Mouse (Mus musculus): ENCODE results near the gene Tmprss6.

Gene Tmprss6

DNA sequence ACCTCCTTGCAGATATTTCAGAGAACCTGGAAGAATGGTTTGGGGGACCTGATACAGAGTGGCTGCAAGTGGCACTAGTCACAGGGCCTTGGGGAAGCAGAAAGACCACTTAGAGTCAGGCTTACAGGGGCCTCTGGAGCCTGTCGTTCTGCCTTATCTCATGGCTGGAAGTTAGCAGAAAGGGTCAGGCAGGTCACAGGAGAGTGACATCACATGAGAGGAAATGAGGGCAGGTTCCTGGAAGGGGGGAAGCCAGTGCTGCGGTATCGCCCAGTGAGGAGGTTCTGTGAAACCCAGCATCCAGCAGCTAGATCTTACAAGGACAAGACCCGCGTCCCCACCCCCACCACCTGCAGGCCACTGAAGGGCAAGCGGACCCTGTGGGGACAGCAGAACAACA, 19.3 kb downstream of the Tmprss6 start:
- peak; percentile 41 for DNase-seq (ENCODE audit: extremely low read depth, insufficient read length, low spot score)

DNA sequence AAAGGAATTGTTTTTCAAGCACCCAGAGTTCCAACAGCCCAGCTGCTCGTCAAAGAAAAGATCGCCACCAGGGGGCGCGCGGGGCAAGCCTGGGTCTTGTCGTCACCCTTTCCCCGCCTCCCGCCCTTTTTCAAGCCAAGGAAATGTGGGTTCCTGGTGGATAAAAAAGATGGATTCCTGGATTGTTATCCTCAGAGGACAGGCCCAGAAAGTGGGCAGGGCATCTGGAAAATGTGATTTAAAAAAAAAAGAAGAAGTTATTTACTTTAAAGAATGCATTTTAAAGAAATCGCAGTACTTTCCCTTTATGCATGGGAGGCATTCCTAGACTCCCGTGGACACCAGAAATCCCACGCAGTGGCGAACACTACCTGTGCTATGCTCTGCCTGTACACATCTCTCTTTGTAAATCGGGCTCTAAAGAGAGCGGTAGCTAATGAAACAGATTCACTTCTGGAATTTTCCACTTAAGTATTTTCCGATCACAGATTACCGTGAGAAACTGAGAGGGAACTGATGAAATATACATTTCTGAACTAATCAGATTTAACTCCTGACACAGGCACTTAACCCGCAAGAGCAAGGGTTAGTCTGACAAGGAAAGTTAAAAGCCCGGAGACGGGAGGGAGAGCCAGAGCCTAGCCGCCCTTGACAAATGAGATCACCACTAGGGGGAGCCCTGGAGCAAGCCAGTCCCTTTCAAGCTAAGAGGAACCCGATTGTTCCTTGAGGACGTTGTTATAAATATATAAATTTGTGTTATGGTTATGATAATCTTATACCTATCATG, 20.5 kb downstream of the Tmprss6 start:
- peak; percentile 83 for DNase-seq (ENCODE audit: extremely low read depth, insufficient read length, low spot score)

DNA sequence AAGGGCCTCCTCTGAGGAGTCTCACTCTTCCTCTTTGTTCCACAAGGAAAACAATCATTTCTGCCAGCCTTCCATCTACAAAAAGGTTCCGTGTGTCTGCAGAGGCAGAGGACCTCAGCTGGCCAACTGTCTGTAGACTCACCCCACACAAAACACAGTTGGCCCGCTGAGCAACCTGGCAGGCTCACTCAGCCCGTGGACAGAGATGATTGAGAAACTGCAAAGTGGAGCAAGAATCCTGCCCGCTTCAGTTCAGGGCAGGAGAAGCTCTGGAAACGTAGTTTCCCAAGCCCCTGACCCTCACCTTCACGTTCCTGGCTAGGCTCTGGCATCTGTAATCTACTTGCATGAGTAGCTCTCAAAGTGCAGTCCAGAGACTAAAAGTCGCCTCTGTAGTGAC, 21.3 kb downstream of the Tmprss6 start:
- DNase-seq (ENCODE audit: extremely low read depth, insufficient read length, low spot score), result no peak

DNA sequence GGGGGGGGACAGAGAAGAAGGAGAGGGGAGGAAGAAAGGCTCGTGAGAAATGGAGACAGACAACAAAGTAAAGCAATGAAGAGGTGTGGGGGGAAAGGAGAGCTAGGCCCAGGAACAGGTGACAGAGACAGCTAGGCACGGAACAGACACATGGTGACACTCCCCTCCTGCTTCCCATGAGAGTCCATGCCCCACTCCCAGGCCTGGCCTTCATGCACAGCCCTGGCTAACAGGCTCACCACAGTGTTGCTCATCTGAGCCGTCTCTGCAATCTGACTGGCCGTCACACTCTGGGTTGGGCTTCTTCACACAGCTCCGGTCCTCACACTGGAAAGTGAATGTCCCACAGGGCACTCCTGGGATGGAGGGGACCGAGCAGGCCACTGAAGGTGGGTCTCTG, 24.6 kb downstream of the Tmprss6 start:
- no peak for DNase-seq (ENCODE audit: extremely low read depth, insufficient read length, low spot score)

DNA sequence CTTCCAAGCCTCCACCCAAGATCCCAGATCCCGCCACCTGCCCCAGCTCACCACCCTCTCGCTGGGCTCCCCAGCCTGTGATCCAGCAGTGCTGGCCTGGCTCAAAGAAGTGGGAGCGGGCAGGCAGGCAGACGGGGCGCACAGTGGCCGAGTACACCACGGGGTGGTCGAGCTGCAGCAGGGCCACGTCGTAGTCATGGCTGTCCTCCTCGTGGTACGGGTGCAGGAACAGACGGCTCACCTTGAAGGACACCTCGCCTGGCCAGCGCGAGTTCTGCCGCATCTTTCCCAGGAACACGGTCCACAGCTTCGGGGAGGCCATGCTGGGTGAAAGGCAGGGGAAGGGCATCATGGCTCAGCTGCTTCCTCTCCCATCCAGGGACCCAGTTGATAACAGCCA, 26.2 kb downstream of the Tmprss6 start:
- no peak for DNase-seq (ENCODE audit: extremely low read depth, insufficient read length, low spot score)

DNA sequence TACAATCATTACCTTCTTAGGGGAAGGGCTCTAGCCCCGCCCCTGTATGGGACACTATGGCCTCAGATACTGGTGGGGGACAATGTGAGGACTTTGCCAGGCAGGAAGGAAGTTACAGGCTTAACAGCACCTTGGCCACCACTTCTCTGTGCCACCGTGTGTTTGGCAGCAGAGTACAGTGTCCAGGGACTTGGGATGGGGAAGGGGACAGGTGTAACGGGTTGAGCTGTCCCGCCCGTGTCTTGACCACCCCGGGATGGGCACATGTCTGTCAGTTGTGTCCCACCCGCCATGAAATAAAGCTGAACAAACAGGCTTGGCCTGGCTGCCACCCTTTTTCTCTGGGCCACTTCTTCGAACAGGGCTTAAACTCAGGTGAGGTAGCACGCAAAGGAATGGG, 29.5 kb downstream of the Tmprss6 start:
- no peak for DNase-seq (ENCODE audit: extremely low read depth, insufficient read length, low spot score)

DNA sequence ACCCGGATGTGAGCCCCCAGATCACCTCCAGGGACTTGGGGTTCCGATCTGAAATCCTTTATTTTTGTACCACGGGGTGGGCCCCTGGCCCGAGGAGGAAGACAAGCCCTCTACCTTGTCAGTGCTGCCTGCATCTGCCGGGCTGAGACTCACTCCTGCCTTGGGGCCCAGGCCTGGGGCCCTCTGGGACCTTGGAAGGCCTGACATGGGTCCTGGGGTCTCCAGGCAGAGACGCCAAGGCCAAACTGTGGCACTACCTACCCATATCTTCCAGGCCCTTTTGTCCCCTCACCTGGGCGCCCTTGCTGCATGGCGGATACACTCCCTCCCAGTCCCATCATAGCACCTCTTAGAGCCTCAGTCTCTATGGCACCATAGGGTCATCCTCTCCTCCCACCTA, 29.9 kb downstream of the Tmprss6 start:
- no peak for DNase-seq (ENCODE audit: extremely low read depth, insufficient read length, low spot score)

DNA sequence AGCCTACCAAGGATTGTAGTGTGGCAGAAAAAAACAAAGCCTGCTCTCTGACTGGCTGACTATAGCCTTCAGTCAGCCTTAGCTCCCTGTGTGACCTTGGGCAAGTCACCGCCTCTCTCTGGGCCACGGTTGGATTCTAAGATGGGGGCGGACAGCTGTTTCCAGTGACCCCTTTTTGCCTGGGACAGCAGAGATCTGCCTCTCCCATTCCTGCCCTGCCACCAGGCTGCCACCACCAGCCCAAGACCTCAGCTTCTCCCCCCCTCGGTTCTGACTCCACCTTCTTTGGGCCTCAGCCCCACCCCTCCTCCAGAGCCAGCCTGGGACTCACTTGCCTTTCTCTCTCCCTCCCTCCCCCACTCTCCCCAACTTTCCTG, 30.4 kb downstream of the Tmprss6 start:
- no peak for DNase-seq (ENCODE audit: extremely low read depth, insufficient read length, low spot score)

DNA sequence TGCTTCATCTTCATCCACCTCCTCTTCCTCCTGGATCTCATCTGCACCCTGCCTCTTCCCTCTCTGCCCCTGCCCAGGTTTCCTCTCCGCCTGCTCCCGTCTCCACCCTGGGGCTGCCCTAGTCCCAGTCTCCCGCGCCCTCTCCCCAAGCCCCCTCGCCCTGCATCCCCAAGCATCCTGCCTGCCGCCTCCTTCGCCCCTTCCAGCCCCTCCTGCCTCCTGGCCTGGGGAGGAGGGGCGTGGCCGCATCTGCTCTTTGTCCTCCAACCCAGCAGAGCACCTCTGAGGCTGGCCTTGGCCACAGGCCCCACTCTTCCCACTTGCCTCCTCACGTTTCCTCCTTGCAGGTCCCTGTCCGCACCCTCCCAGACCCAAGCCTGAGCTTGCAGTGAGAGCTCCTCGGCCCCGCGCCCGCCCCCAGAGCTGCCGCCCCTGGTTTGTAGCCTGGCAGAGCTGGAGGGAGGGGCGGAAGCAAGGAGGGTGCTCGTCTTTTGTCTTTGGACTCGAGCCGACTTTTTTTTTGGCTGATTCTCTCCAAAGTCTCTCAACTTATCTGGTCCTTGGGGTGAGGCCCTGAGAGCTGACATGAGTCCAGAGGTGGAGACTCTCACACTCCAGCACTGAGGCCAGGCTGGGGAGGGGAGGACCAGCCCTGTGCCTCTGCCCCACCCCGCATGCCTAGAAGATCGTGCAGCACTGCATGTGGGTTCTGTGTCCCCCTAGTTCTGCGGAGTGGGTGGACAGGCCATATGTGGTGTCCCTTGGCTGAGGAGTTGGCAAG, 31.0 kb downstream of the Tmprss6 start:
- DNase-seq (ENCODE audit: extremely low read depth, insufficient read length, low spot score), result no peak

DNA sequence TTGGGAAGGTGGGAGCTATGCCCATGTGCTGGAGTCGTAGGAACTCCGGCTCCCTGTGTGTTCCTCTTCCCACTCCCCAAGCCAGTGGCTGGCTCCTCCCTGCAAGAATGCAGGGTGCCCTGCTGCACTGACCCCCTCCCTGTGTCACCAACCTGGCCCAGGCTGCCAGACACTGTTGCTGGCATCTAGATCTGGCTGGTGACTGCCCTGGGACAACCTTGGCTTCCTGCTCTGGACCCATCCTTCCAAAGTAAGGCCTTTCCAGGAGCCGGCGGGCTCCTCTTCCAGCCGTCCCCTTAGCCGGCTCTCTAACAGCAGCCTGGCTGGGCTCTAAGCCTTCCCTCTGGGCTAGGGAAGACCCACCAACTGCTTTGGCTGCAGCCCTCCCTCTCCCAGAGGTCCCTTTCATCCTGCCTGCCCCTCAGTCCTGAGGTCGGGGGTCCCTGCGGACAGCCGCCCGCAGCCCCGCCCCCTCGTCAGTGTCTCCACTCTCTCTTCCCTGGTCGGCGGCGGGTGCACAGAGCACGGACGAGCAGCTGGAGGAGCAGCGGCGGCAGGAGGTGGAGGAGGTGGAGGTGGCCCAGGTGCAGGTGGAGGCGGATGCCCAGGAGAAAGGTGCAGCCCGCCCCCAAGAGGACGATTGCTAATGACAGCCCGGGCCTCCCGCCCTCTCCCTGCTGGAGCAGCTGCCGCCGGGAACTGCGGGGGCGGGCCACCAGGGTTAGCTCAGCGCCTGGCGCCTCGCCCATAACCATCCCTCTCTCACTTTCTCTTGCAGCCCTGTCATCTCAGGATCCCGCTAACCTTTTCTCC, 31.8 kb downstream of the Tmprss6 start:
- peak; percentile 70 for DNase-seq (ENCODE audit: extremely low read depth, insufficient read length, low spot score)

DNA sequence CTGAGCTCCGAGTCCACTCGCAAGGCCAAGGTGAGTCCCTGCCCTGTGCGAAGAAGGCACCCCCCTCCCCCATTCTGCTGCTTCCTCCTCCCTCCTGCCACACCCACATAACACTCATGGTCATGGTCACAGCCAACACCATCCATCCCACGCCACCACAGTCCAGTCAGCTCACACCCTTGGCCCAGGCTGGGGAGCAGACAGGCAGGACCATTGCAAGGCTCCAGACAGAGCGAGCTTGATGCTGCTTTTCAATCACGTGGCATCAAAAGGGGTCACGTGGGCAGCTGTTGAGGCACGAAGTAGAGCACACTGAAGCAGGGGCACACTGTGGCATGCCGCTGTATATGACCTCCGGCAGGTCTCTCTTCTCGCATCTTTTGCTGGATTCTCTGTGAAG, 32.8 kb downstream of the Tmprss6 start:
- no peak for DNase-seq (ENCODE audit: extremely low read depth, insufficient read length, low spot score)

DNA sequence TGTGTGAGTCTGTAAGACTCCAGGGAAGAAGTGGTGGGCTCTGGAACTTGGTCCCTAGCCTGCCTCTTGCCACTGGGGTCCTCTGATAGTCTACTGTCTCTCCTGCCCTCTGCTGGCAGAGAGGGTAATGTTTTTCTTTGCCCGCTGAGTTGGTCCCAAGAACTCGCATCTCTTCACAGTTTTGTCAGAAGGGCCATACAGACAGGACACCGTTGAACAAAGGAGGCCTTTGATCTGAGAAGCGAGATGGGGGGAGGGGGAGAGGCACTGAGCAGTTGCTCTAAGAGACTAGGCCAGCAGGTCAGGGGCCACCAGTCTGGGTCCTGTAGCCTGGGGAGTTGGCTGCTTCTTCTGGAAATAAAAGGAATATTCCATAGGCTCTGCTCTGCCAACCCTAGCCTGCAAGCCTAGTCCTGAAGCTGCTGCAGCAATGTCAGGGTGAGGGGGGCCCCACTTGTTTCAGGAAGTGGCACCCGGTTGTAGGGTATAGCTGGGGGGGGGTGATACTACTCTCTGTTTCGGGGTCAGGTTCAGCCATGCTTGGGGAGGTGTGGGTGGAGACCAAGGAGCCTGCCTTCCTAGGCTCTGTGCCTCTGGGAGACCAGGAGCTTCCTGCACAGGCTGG, 33.4 kb downstream of the Tmprss6 start:
- DNase-seq (ENCODE audit: extremely low read depth, insufficient read length, low spot score), result no peak

DNA sequence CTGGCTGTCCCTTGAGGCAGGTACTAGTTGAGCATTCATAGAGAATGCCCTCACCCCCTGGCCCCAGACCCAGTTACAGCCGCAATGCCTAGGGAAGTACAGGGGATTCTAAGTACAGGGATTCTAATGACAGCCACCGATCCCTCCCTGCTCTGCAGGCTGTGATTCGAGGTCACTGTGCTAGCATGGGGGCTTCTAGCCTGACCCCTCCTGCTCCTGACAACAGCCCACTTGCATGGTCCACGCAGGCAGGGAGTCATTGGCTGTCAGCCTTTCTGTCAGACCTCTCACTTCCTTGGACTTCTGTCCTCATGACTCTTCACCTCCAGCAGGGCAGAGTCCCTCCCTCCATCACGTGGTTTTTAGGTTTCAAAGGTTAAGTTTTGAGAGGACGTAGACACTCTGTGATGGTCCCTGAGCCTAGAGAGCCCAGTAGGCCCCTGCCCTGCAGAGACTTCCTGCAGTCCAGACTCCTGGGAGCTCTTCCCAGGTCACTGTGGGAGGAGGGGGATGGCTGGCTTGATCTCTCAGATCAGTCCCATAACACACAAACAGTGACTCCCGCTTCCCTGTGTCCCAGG, 36.8 kb downstream of the Tmprss6 start:
- DNase-seq (ENCODE audit: extremely low read depth, insufficient read length, low spot score), result no peak

DNA sequence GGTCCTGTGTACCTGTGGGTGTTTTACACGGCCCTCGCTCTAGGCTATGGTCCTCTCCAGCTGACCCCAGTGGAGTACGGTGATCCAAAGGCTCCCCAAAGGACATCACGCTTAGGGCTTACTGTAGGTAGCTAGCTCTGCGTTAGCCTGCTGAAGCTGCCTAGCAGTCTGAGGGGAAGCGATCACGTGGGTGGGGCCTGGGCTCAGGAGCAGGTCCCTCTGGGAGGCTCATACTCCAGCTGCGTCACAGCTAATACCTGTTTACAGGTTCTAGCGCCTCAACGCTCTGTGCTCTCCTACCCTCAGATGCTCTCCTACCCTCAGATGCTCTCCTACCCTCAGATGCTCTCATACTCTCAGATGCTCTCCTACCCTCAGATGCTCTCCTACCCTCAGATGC, 37.6 kb downstream of the Tmprss6 start:
- DNase-seq (ENCODE audit: extremely low read depth, insufficient read length, low spot score), result no peak

DNA sequence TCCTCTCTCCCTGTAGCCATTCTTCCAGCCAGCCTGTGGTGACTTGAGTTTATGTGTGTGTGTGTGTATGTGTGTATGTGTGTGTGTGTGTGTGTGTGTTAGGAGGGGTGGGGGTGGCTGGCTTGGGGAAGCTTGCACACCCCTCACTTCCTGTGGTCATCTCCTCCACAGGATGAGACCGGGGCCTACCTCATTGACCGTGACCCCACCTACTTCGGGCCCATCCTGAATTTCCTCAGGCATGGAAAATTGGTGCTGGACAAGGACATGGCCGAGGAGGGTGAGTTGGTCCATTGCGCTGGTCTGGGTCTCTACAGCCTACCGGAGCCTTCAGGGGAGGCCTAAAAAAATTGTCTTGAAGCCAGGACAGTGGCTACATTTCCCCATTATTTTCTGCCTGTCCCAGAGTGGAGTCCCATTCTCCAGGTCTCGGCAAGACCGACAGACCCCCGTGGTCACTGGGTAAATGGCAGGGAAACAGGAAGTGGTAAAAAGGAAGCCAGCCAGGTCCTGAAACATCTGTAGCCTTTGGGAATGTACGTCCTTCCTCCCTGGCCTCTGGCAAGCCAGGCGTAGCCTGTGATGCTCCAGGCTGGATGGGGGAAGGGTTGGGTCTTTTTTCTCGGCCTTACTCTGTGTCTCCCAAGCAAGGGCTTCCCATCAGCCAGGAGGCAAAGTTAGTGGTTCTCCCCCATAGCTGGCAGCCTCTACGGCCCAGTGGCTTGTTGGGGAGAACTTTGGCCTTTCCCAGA, 38.4 kb downstream of the Tmprss6 start:
- no peak for DNase-seq (ENCODE audit: extremely low read depth, insufficient read length, low spot score)

DNA sequence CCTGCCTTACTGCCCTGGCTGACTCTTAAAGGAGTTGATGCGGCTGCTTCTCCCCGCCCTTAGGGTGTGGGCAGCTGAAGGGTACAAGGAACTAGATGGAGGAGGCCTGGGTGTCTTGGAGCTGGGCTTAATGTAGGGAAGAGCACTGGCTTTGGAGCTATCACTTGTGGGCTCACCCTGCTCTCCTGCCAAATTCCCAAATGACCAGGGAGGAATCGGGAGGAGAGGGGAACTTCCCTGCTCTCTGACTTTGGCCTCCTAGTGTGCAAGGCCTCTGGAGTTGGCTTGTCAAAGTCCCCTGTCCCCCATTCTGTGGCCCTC, 39.3 kb downstream of the Tmprss6 start:
- no peak for DNase-seq (ENCODE audit: extremely low read depth, insufficient read length, low spot score)

DNA sequence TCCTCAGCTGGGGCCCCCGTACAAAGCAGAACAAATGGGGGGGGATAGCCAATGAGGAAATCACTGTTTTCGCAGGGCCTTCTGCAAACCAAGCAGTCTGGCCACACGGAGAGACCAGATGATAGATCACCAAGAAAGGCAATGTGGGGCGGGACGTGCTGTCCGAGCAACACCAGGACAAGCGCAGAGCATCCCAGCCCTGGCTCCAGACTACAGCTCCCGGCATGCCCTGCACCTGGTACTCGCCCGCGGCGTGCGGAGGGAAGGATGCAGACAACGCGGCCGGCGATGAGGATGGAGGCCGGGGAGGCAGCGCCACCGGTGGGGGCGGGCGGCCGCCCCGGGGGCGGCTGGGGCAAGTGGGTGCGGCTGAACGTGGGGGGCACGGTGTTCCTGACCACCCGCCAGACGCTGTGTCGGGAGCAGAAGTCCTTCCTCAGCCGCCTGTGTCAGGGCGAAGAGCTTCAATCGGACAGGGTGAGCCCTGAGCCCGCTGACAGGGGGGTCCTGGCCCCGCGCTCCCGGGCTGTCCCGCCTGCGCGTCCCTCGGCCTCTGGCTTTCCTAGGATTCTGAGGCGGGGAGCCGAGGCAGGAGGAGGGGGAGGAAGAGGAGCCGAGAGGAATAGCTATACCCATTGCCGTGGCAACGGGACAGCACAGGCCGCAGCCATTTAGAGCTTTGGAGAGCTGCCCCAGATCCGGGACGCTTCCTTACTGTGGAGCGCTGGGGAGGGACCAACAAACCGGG, 39.9 kb downstream of the Tmprss6 start, which contains the start of gene Kctd17:
TSS of gene Kctd17 (plus strand) at position 174 of the 748 bp plus-strand sequence.
- DNase-seq (ENCODE audit: extremely low read depth, insufficient read length, low spot score), result peak; percentile 79

DNA sequence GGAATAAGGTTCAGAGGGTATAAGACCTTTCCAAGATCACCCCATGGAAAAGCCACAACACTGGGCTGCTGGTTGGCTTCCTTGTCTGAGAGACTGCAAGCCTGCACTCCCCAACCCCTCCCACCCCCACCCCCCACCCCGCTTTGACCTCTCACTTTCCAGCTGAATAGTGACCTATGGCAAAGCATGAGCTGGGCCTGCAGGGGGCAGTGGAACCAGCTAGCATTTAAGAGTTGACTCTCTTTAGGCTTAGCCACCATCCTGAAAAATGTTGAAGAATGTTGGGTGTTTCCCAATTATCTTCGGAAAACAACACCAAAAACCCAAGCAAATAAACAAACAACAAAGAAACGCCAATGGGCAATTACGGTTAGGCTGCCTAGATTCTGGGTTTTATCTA, 43.2 kb downstream of the Tmprss6 start:
- no peak for DNase-seq (ENCODE audit: extremely low read depth, insufficient read length, low spot score)

DNA sequence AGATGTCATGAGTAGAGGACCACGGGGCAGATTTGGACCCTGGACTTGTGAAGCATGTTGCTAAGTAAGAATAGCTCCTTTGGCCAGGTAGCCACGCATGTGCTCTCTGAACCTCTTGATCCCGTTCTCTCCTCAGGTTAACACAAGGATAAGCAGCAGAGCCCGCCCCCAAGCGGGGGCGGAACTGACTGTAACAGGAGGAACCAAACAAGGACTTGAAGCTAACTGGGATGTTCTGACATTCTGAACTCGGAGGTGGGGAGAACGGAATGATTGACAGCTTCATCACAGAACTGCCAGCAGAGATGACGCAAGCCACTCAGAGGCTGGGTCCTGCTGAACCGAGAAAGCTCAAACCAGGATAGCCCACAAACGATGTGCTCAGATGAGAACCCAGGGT, 43.9 kb downstream of the Tmprss6 start:
- DNase-seq (ENCODE audit: extremely low read depth, insufficient read length, low spot score), result no peak

All from 3134 (cell line).